Mouse (Mus musculus) frontal cortex, postnatal 25 days (tissue): Measurements from ENCODE around the gene Fau.
"Not testable (repeated sequence)": the region's sequence is repeated elsewhere in the genome, so short reads cannot be mapped to it uniquely, and the experiment has no call there.

Experiments used
- DNase-seq, 2 experiments: peaks; one replicate each; pipeline ENCODE4 v3.0.0; 2022; ENCODE audit warnings: low spot score in 2 of 2

Fau gene

DNA sequence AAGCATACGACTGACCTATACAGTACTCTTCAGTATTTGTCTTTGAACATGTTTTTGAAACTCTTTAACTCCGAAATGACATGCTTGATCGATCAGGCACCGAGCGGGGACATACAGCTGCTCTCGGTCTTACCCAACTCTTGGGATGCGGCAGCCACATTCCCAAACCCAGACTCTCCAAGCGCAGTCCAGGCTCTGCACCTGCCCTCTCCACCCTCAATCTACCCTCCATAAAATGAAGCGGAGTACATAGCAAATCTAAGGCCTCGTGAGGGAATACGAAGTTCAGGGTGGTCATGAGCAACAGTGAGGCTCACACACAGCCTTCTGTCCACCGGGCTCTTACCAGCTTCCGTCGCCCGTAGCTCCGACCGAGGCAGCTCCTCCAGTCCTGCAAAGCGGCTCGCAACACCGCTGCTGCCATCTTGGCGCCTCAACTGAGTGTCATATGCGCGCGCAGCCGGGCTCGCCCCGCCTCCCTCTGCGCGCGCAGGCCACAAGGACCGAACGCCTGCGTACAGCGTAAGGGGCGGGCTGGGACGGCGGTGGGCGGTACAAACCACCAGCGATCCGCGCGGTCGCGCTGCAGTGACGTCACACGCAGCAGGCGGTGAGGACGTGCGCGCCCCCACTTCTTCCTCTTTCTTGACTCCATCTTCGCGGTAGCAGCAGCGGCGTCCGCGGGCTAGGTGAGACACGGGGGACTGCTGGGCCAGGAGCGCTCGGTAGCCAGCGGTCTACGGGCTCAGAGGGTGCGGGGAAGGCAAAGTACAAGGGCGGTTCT is at the start of gene Fau, which contains the start of gene Mrpl49:
Gene Fau (plus strand): TSS at position 532 of the 784 bp plus-strand sequence.
Gene Mrpl49 (minus strand): TSS at position 473 of the 784 bp plus-strand sequence.
- DNase-seq = peak; percentile 95 to 98

DNA sequence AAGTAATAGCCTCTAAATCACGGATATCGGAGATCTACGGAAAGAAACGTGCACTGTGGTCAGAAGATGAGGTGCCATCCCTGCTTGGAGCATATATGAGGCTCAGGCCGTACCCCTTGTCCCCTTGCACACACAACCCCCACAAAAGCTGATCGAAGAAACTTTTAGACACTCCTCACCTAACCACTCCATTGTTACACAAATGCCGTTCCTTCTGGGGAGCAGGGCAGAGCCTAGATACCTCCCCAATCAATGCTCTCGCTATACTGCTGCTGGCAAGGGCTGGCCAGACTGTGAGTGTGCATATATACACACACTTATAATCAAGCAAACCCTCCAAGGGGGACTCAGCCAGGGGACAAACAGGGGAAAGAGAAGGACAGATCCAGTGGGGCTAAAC is 48.5 kb upstream of the Fau start:
- DNase-seq = no peak

DNA sequence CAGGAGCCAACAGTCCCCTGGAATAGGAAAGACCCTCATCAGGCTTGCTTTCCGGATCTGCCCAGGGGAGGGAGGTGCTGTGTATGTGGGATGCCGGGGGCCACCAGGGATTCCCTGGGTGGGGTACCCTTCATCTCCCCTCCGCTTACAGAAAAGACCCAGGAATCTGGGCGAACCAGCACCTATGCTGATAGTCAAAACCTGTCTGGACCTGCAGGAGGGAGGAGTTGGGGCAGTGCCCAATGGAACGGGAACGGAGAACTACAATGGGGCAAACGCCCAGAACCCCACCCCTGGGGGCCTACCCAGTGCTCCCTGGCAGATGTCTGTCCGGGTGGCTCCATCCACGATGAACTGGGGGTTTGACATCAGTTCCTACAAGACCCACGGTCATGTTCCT is 44.0 kb upstream of the Fau start:
- no peak for DNase-seq

DNA sequence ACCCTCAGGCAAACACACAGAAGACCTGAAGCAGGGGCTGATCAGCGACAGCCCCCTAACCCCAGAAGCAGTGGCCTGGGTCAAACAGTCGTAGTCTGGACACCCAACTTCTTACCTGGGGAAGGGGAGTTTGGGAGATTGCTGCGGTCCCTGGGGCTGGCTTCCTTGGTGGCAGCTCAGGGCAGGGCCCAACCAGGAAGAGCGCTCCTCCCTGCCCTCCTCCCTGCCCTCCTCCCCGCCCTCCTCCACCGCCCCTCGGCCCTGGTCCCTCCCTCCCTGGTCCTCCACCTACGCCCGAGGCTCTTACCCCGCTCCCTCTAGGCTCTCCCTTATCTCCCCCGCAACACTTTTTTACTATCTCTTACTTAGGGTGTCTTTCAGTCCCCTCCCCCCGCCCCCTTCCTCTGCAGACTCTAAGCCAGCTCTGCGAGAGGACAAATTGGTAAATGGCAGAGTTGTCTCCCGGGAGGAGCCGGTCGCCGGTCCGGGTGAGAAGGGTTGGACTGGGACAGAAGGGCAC is 42.6 kb upstream of the Fau start:
- no peak for DNase-seq

DNA sequence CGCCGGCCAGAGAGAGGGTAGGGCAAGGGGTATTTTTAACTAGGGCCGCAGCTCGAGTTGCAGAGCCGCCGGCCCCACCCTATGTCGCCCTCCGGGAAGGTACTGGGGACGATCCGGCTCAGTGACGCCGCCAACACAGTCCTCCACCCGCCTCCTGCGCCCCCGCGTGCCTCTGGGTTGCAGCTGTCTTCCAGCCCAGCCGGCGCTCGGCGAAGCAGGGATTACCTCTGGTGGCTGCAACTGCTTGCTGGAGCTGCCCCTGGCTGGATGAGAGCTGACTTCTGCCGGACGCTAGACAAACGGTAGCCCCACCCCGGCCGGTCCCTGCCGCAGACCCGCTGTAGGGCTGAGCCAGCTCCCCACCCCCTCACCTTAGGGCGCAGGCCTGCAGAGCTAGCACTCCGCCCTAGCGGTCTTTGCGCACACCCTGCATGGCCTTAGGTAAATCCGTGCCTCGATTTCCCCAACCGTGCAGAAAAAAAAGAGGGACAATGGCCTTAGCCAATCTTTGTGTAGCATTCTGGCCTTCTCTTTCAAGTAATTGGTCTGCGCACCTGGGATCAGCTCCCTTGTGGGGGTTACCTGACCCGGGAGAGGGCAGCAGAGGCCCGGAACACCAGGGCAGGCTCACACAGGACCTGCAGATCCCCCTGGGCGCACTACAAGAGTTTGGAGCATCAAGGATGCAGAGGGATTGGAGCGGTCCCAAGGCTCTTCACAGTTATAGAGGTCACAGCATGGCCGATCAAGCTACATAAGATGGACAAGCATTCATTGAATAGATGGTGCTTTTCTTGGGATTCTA is 41.9 kb upstream of the Fau start, which contains the start of gene Capn1:
Gene Capn1 (minus strand): TSS at position 387 of the 805 bp plus-strand sequence.
- DNase-seq = peak; percentile 36 to 41

DNA sequence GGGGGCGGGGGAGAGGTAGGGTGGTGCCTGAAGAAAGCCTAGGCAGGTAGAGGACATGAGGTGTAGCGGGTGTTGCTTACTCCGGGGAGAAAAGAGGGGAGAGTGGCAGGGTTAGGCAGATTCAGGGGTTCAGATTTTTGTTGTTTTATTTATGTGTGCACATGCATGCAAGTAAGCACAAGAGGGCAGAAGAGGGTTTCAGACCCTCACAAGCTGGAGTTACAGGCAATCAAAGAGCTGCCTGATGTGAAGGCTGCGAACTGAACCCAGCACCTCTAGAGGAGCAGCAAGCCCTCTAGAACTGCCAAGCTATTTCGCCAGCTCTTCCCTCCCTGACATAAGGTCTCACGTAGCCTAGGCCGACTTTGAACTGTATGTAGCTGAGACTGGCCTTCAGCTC is 41.1 kb upstream of the Fau start:
- no peak for DNase-seq

DNA sequence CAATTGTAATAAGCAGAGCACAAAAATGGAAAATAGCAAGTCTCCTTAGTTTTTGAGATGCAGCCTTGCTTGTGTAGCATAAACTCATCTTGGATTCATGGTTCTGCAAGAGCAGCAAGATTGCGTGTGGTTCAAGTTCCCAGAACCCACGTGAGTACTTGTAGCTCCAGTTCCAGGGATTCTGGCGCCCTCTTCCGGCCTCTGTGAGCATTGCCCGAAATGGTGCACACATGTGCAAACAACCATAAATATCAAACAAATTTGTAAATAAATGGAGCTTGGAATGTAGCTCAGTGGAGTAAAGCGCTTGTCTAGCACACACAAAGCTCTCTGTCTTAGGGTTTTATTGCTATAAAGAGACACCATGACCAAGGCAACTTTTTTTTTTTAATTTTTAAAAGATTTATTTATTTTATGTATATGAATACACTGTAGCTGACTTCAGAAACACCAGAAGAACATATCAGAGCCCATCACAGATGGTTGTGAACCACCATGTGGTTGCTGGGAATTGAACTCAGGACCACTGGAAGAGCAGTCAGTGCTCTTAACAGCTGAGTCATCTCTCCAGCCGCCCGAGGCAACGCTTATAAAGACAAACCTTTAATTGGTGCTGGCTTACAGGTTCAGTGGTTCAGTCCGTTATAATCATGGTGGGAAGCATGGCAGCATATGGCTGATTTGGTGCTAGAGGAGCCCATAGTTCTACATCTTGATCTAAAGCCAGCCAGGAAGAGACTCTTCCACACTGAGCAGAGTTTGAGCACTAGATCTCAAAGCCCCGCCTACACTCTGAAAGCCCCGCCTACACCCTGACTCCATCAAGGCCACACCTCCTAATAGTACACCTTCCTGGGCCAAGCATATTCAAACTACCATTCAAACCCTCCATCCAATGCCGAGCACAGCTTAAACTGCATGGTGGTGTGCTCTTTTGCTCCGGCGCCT is 39.2 kb upstream of the Fau start:
- peak; percentile 76 to 80 for DNase-seq

DNA sequence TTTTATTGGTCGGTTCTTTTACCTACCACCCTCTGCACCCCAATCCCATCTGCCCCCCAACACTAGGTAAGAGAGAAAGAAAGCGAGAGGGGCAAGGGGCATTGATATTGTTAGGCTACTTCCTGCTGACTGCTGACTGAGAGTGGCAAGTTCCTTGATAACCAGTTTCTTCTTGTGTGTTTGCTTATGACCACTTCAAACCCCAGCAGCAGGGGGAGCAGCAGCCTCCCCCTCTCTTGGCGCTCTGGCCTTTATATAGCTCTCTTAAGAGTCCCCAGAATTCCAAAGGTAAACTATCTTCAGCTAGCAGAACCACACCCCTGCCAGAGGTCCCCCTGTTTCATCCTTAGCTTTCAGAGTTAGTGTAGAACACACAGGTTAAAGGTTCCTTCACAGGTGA is 37.4 kb upstream of the Fau start:
- DNase-seq = no peak

DNA sequence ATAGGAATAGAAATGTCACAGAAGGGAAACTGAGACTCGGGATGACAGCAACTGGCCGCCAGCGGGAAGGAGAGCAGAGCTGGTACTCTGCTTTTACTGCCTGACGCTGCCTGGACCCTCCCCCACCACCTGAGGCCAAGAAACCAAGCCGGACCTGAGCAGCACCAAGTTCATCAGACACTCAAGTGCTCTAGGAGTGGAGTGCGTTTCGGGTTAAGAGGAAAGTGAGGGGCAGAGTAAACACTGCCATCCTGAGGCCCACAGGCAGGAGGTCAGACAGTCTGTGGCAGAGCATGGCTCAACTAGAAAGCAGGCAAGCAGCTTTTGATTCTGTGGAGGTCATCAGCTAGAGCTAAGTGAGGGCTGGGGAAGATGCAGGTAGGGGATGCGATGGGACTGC is 34.6 kb upstream of the Fau start:
- no peak for DNase-seq

DNA sequence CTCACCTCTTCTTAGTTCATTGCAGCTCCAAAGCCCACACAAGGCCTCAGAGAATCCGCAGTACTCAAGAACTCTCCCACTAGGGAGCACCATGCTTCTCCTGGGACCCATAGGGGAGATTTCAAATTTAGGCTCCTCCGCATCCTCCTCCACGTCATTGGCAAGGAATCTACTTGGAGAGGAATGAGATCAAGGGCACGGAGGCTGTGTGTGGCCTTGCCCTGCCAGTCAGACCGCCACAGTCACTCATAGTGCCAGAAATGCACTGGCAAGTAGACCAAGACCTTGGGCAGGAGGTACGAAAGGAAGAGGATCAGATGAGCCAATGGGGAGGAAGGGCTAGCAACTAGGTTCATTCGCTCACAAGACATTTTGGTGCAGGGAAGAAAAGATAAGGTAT is 33.7 kb upstream of the Fau start:
- no peak for DNase-seq

DNA sequence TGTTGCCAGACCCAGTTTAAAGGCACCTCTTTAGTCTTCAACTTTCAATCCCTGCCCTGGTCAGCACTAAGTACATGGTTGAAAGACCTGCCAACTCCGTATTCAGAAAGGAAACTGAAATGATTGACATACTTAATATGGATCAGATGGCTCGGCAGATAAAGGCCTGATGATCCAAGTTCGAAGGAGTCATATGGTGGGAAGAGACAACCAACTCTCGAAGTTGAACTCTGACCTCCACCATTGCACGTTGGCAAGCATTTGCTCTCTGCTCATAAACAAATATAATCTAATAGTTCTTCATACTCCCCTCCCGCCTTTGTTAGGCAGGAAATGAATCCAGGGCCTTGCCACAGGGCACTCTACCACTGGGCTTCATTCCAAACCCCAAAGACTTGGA is 28.7 kb upstream of the Fau start:
- DNase-seq = no peak

DNA sequence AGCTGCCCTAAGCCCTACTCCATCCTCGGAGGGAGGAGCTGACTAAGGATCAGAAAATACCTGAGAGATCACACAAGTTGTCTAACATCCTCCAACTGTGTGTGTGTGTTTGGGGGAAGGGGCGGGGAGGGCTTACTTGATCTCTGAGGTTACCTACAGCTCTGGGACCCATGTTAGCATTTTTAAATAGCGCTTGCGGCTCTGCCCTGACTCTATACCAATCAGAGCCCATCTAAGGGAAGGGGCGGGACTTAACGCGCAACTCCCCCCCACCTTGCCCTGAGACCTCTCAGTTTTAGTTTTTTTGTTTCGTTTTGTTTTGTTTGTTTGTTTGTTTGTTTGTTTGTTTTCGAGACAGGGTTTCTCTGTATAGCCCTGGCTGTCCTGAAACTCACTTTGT is 28.2 kb upstream of the Fau start:
- DNase-seq = no peak

DNA sequence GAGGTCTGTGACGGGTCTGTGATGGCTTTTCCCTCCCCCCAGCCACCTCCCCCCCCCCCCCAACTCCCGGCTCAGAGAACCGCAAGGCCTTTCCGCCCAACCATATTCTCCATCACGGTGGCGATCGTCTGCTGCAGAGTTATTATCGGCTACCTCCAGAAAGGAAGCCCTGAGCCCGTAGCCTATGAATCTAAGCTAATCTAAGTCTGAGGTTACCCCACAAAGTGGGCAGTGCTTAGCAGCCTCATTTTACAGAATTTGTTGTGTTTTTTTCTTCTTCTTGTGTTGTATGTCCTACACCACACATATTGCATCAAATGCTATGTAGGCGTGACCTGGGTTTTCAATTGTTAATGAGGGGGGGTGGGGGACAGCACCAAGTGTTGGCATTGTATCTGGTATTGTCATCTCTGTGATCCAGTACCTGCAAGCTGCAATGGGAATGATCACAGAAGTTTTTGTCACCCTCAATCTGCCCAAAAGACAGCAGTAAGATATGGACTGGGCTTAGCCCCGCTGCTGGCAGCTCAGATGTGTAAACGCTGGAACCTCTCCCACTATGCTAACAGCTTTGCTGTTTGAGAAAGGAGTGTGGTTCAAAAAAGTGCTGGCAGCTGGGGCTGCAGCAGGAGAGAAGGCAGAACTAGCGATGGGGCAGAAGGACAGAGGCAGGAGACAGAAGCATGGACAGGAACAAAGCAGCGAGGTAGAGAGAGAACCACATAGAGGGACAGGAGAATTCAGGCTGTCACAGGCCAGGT is 26.9 kb upstream of the Fau start:
- no peak for DNase-seq

DNA sequence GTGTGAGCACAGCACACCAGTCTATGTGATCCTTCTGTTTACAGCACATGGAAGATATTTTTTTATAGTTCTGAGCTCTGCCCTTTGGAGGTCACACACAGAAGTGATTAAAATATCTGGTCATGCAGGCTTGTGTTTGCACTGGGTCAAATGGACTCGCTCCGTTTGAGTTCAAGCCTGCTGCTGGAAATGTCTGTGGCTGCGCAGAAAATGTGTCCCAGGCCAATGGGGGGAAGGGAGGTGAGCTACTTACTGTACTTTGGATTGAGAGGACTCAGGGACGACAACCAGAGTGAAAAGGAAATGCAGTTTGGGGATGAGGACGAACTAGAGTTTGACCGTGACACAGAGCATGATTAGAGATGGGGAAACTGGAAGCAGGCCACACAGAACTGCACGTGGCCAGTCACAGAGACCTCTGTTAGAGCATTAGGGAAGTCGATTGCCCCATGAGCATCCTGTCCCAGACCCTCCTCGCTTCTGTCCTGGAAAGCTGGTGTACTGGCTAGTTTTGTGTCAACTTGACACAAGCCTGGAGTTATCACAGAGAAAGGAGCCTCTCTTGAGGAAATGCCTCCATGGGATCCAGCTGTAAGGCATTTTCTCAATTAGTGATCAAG is 21.6 kb upstream of the Fau start:
- no peak for DNase-seq

DNA sequence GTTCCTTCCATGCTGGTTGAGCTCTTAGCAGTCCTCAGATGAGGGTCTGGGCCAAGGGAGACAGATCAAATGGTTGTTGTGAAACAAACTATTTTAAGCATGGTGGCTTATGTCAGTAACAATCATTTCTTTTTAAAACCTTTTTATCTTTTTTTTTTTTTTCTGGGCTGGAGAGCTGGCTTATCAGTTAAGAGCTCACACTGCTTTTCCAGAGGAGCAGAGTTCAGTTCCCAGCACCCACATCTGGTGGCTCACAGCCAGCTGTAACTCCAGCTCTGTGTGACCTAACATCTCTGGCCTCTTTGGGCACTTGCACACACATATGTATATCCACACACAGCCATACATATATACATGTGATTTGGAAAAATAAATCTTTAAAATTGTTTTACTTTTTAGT is 19.9 kb upstream of the Fau start:
- no peak for DNase-seq

DNA sequence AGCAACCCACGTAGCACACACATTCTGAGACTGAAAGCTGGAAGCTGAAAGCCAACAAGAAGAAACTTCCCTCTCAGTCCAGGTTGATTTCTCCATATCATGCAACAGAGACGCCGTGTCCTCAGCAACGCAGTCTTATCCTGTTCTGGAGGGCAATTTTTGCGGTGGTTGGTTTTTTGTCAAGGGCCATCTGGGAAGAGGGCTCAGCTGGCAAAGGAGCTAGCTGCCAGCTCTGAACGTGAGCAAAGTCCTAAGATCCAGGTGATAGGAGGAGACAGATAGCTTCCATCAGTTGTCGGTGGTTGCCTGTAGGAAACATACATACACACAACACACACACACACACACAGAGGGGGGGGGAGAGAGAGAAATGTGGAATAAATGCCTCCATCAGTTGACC is 19.3 kb upstream of the Fau start:
- DNase-seq = no peak

DNA sequence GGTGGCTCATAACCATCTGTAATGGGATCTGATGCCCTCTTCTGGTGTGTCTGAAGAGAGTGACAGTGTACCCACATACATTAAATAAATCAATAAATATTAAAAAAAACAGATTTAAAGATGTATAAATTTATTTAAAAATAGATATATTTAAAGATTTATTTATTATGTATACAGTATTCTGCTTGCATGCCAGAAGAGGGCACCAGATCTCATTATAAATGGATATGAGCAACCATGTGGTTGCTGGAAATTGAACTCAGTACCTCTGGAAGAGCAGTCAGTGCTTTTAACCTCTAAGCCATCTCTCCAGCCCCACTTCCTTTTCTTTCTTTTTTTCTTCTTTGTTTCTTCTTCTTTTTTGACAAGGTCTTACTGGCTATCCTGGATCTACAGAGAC is 17.6 kb upstream of the Fau start:
- DNase-seq = no peak

DNA sequence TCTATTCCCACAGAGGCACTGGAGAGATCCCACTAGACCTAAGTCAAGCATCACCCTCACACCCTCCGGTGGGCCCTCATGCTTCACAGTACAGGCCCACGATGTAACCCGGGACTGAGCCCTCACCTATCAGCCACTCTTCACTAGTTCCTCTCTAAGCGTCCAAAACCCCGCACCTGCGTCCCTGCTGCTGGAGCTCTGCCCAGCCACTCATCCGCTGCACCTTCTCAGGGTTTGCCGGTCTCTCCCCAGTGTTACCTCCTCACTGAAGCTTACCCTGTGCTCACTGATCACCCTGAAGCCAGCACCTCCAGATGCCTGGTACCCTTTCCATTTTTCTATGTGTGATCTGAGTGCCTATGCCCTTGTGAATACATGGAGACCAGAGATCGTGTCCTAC is 15.4 kb upstream of the Fau start:
- no peak for DNase-seq

DNA sequence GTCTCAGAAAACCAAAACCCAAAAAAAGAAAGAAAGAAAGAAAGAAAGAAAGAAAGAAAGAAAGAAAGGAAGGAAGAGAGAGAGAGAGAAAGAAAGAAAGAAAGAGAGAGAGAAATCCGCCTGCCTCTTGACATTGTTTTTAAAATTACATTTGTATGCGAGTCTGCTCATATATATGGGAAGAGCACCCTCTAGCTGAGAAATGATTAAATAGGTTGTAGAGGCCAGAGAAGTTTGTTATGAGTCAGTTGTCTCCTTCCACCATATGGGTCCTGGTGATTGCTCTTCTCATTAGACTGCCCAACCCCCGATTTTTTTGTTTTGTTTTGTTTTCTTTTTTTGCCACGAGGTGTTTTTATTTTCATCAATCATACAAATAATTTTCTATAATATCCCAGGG is 13.5 kb upstream of the Fau start:
- not testable (repeated sequence) for DNase-seq
